ENCODE assay signal across 8 mouse cellular contexts in the genomic region with DNA sequence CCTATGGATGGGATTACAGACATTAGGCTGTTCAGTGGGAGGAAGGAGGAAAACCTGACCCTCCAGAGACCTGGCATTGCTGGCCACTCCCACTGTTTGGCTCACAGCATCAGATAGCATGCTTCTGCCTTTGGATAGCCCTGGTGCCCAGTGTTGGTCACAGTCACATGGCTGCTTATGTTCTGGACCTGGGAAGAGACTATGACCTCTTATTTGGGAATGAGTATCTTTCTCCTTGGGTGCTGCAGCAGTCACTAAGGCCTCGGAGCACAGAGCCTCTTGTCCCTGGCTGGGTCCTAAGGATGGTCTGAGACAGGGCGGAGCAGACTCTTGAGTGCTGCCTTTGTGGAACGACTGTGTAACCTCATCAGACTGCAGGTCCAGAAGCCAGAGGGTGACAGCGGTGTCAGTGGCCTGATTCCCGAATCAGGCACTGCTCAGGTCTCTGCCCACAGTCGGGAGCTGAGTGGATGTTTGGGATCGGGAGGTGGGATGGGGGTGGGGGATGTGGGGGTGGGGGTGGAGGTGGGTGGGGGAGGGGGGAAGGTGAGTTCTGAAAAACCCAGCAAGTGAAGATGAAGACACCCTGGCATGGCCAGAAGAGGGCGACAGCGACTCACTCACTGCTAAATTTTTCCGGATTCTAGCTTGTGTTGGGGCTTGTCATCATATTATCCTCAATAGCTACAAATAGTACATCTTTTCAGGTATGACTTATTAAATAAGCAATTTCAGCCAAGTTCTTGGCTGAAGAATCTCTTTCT. TPM values are rescaled to one million over a fixed set of nuclear protein-coding genes. Genes with fewer than 3 reads are reported as not detected.
DNase-seq lines count a peak whose midpoint lies in the region; ATAC-seq and TF ChIP-seq lines count a peak whose summit lies in the region.

No protein-coding gene starts in this region.

- H3K9me3 ChIP-seq in CH12.LX (replicated peaks; ENCODE audit: low read length), result no peaks in the 10 kb centered on the region
- no peaks in the 10 kb centered on the region for H3K9me3 ChIP-seq in forebrain, embryonic 16.5 days (ENCODE audit: control insufficient read depth, low read length)

- ATAC-seq in cerebellum, adult (ENCODE audit: insufficient number of reproducible peaks, low FRiP score, low TSS enrichment), result no peak
- ATAC-seq in forebrain, embryonic 16.5 days, result no peak

- H3K27ac ChIP-seq in CH12.LX (ENCODE audit: insufficient read depth, low read depth), result no peak overlapping the region
- H3K27ac ChIP-seq in forebrain, embryonic 16.5 days (ENCODE audit: low read length), result no peak overlapping the region

- H3K4me1 ChIP-seq in CH12.LX (ENCODE audit: control insufficient read depth in 1 of 2, insufficient read depth in 2 of 2), result peaks cover 10 to 34% of the 10 kb centered on the region in 2 experiments
- no peaks in the 10 kb centered on the region for H3K4me1 ChIP-seq in forebrain, embryonic 16.5 days (replicated peaks; ENCODE audit: control insufficient read depth, insufficient read depth, low read length)

- H3K79me2 ChIP-seq in CH12.LX (replicated peaks; ENCODE audit: control insufficient read depth, extremely low read depth, insufficient read depth, poor library complexity, severe bottlenecking), result no peaks in the 10 kb centered on the region

- peak; percentile 47 to 82 for TF ChIP-seq CTCF in CH12.LX (conservative IDR thresholded peaks at IDR 0.05 in 1 of 2, IDR thresholded peaks at IDR 0.05 in 1 of 2; ENCODE audit: low read depth in 2 of 2, low read length in 2 of 2)

- TF ChIP-seq EP300 in CH12.LX (IDR thresholded peaks at IDR 0.05; ENCODE audit: low read length), result no peak

- intact Hi-C loops in left cerebral cortex, postnatal 14 days (cut with DNase I), result loop anchor here (5.0 kb wide), 1 partner anchor 39 kb away; no protein-coding TSS in a partner anchor
- intact Hi-C loops in heart, postnatal 36 days (cut with DNase I), result loop anchor here (5.0 kb wide), 1 partner anchor 486 kb away; no protein-coding TSS in a partner anchor

- peaks cover 0 to 1% of the 10 kb centered on the region in 2 experiments for H3K36me3 ChIP-seq in CH12.LX (replicated peaks in 1 of 2; ENCODE audit: control insufficient read depth in 1 of 2, insufficient read depth in 1 of 2, low read length in 1 of 2)
- H3K36me3 ChIP-seq in forebrain, embryonic 16.5 days (ENCODE audit: control insufficient read depth, insufficient read depth), result no peaks in the 10 kb centered on the region; the same call in 1 of the 2 replicates

- no peak overlapping the region for H3K9ac ChIP-seq in CH12.LX (ENCODE audit: insufficient read depth, low read depth)
- H3K9ac ChIP-seq in forebrain, embryonic 16.5 days (replicated peaks; ENCODE audit: low read depth, low read length), result no peak overlapping the region

- in situ Hi-C loops in CH12.LX (cut with MboI; ENCODE audit: low pct_ligation_motif_present, low pct_unique_long_range_greater_than_20kb, low sequenced_read_pairs), result loop anchor here (5.0 kb wide), 1 partner anchor 41 kb away; a partner anchor contains a TSS

- H3K27me3 ChIP-seq in CH12.LX (replicated peaks), result peaks cover 27% of the 10 kb centered on the region
- H3K27me3 ChIP-seq in forebrain, embryonic 16.5 days (replicated peaks; ENCODE audit: control insufficient read depth, insufficient read depth, low read length), result no peaks in the 10 kb centered on the region

- peak; percentile 79 for TF ChIP-seq RAD21 in CH12.LX (IDR thresholded peaks at IDR 0.05; ENCODE audit: low read depth, low read length)

- no peak overlapping the region for H3K4me3 ChIP-seq in CH12.LX (replicated peaks in 1 of 3; ENCODE audit: low read depth in 2 of 3, low read length in 2 of 3, poor library complexity in 1 of 3)
- H3K4me3 ChIP-seq in forebrain, embryonic 16.5 days (replicated peaks; ENCODE audit: low read length), result no peak overlapping the region

- WGBS in forebrain, embryonic 16.5 days, result 15% methylated on average over 8 of the region's 10 CpGs

- TF ChIP-seq POLR2A in CH12.LX (IDR thresholded peaks at IDR 0.05; ENCODE audit: low read depth, low read length), result no peak

- DNase-seq in cerebellum, postnatal 25 days, result peak; percentile 54 to 71
- DNase-seq in left cerebral cortex, postnatal 14 days (ENCODE audit: low spot score in 2 of 2), result peak; percentile 33 to 53
- no peak for DNase-seq in left cerebral cortex, adult 11 months (ENCODE audit: low spot score)
- DNase-seq in CH12.LX (ENCODE audit: extremely low read depth), result peak; percentile 53
- DNase-seq in heart, postnatal 36 days, result peak; percentile 15 to 31
- DNase-seq in thymus, postnatal 36 days, result peak; percentile 62 to 67

- dilution Hi-C loops in CH12.LX (cut with MboI; ENCODE audit: extremely low pct_ligation_motif_present, extremely low pct_unique_long_range_greater_than_20kb, low sequenced_read_pairs), result no loop called here

- H3K4me2 ChIP-seq in CH12.LX (ENCODE audit: insufficient read depth, low read depth, poor library complexity, severe bottlenecking), result no peak overlapping the region
- H3K4me2 ChIP-seq in forebrain, embryonic 16.5 days (ENCODE audit: low read length), result no peak overlapping the region

TF ChIP-seq in CH12.LX, 34 proteins besides CTCF, POLR2A, EP300 and RAD21:
- TF ChIP-seq MYC (IDR thresholded peaks at IDR 0.05; ENCODE audit: low read depth, low read length), result 0 out of 2 replicates have a peak, but pooled peaks have one; percentile 48
- peak; percentile 80 for TF ChIP-seq SMC3 (IDR thresholded peaks at IDR 0.05; ENCODE audit: low read depth, low read length)
- TF ChIP-seq ELF1 (IDR thresholded peaks at IDR 0.05; ENCODE audit: low read depth, low read length), result 0 out of 2 replicates have a peak, but pooled peaks have one; percentile 11
- TF ChIP-seq ZKSCAN1 (IDR thresholded peaks at IDR 0.05; ENCODE audit: borderline replicate concordance, low read depth, low read length), result no peak
- TF ChIP-seq MAZ (IDR thresholded peaks at IDR 0.05; ENCODE audit: low read depth, low read length), result peak; percentile 56; the same call in 1 of the 2 replicates
- peak; percentile 31 for TF ChIP-seq ZC3H11A (IDR thresholded peaks at IDR 0.05; ENCODE audit: low read depth, low read length)
- TF ChIP-seq CHD2 (IDR thresholded peaks at IDR 0.05; ENCODE audit: low read length), result peak; percentile 34
- no peak for TF ChIP-seq CHD1 (IDR thresholded peaks at IDR 0.05; ENCODE audit: low read depth, low read length)
- TF ChIP-seq RCOR1 (conservative IDR thresholded peaks at IDR 0.05; ENCODE audit: low read depth, low read length), result no peak
- TF ChIP-seq TBP (conservative IDR thresholded peaks at IDR 0.05; ENCODE audit: low read depth, low read length), result no peak
- no peak for TF ChIP-seq IRF4 (IDR thresholded peaks at IDR 0.05; ENCODE audit: low read depth, low read length)

RNA-seq across cellular contexts. Expression of a gene that starts 17.9 kb away (rescaled TPM):
- 10 to 100 TPM; 30.7 to 31.4 TPM for total RNA-seq in left cerebral cortex, postnatal 14 days (2021)
- total RNA-seq in CH12.LX (2012; rRNA removed) (34.4 and 35.4 TPM in 2 replicates), CH12.LX (2014; rRNA removed) (18.8 and 20.7 TPM in 2 replicates)
- polyA plus RNA-seq in CH12.LX (2012; ENCODE audit: insufficient read length, low read depth), result 19.2 and 23.3 TPM in 2 replicates
- 10 to 100 TPM; 31.5 to 32.8 TPM for total RNA-seq in heart, postnatal 36 days (2021)
- polyA plus RNA-seq in forebrain, embryonic 16.5 days (2015; fragmentation: Nextera tagmentation; extraction: Ambion mirVana), result 42.7 and 42.9 TPM in 2 replicates

RNA-seq across cellular contexts. Expression of a gene that starts 19.7 kb away (rescaled TPM):
- total RNA-seq in left cerebral cortex, postnatal 14 days (2021), result 10 to 100 TPM; 18.7 to 25.4 TPM
- total RNA-seq in CH12.LX (2012; rRNA removed) (not detected in 2 replicates), CH12.LX (2014; rRNA removed) (not detected in 2 replicates)
- polyA plus RNA-seq in CH12.LX (2012; ENCODE audit: insufficient read length, low read depth), result 6.5 TPM in 1 of 2 replicates, not detected in the other
- 10 to 100 TPM; 10.7 to 20.5 TPM for total RNA-seq in heart, postnatal 36 days (2021)
- polyA plus RNA-seq in forebrain, embryonic 16.5 days (2015; fragmentation: Nextera tagmentation; extraction: Ambion mirVana), result 4.1 TPM in 1 of 2 replicates, not detected in the other

RNA-seq across cellular contexts. Expression of a gene that starts 39.1 kb away (rescaled TPM):
- 10 to 100 TPM; 93.4 TPM for total RNA-seq in left cerebral cortex, postnatal 14 days (2021)
- total RNA-seq in CH12.LX (2012; rRNA removed), result 351 and 486 TPM in 2 replicates
- 721 and 819 TPM in 2 replicates for total RNA-seq in CH12.LX (2014; rRNA removed)
- polyA plus RNA-seq in CH12.LX (2012; ENCODE audit: insufficient read length, low read depth), result 324 and 357 TPM in 2 replicates
- 10 to 100 TPM; 65.2 to 75.8 TPM for total RNA-seq in heart, postnatal 36 days (2021)
- polyA plus RNA-seq in forebrain, embryonic 16.5 days (2015; fragmentation: Nextera tagmentation; extraction: Ambion mirVana), result 122 and 139 TPM in 2 replicates

RNA-seq across cellular contexts. Expression of a gene that starts 42.4 kb away (rescaled TPM):
- total RNA-seq in left cerebral cortex, postnatal 14 days (2021), result 100 to 1,000 TPM; 109 to 110 TPM
- 0.13 and 0.21 TPM in 2 replicates for total RNA-seq in CH12.LX (2012; rRNA removed)
- total RNA-seq in CH12.LX (2014; rRNA removed), result 0.15 and 0.36 TPM in 2 replicates
- 0.05 and 0.09 TPM in 2 replicates for polyA plus RNA-seq in CH12.LX (2012; ENCODE audit: insufficient read length, low read depth)
- 1 to 10 TPM; 1.3 to 1.7 TPM for total RNA-seq in heart, postnatal 36 days (2021)
- polyA plus RNA-seq in forebrain, embryonic 16.5 days (2015; fragmentation: Nextera tagmentation; extraction: Ambion mirVana), result 10.8 and 11.0 TPM in 2 replicates

RNA-seq across cellular contexts. Expression of a gene that starts 48.2 kb away (rescaled TPM):
- total RNA-seq in left cerebral cortex, postnatal 14 days (2021), result 10 to 100 TPM; 41.9 to 42.6 TPM
- total RNA-seq in CH12.LX (2012; rRNA removed) (47.1 and 55.0 TPM in 2 replicates), CH12.LX (2014; rRNA removed) (63.3 and 67.3 TPM in 2 replicates)
- polyA plus RNA-seq in CH12.LX (2012; ENCODE audit: insufficient read length, low read depth), result 91.2 and 99.6 TPM in 2 replicates
- 10 to 100 TPM; 11.5 to 15.8 TPM for total RNA-seq in heart, postnatal 36 days (2021)
- 60.6 and 65.5 TPM in 2 replicates for polyA plus RNA-seq in forebrain, embryonic 16.5 days (2015; fragmentation: Nextera tagmentation; extraction: Ambion mirVana)

Comparison
In these comparisons a context has a peak if more than half of its experiments do, and no peak if none do; other contexts are left out.
1. RNA of a gene that starts 19.7 kb away (total RNA-seq): 18.7 to 25.4 TPM in left cerebral cortex, postnatal 14 days and 10.7 to 20.5 TPM in heart, postnatal 36 days; not detected in CH12.LX; every median in the first group is over 10 times any median in the second.